In genomic region chr9:27691616-27692015, GRCm38 (mm10) we compare ENCODE assay signal across 13 mouse cellular contexts.
"Had no signal": no experiment of that assay in that cellular context is flagged by ENCODE, and none has a peak within 500 bp of the region (broad histone marks: within the 10 kb centered on the region; RNA-seq: fewer than 3 reads in every experiment).

No protein-coding gene starts in this region.

- ATAC-seq: midbrain, embryonic 13.5 days; midbrain, embryonic 16.5 days had no signal

- DNase-seq: lung, adult 18-20 months; lung, embryonic 14.5 days; lung, postnatal 10 days; lung, postnatal 4 days; retina, postnatal 1 day; right cerebral cortex, postnatal 25 days; right cerebral cortex, postnatal 4 days; spleen, adult 18-20 months; thymus, adult 18-20 months; thymus, postnatal 14 days; thymus, postnatal 36 days had no signal
